Mouse (Mus musculus): ENCODE data around the gene Chd6. TPM values are rescaled to one million over a fixed set of nuclear protein-coding genes. Genes with fewer than 3 reads are reported as not detected.

The Chd6 gene
- total RNA-seq (2021) = 10 to 100 TPM; 12.0 to 15.4 TPM
- long read RNA-seq, experiment 1, partial matches to known transcripts = 1 of 8 reads
- long read RNA-seq, experiment 1, other reads (novel, unspliced or antisense) = 7 of 8 reads
- long read RNA-seq, experiment 2, partial matches to known transcripts = 0 of 4 reads
- long read RNA-seq, experiment 2, other reads (novel, unspliced or antisense) = 4 of 4 reads

DNA sequence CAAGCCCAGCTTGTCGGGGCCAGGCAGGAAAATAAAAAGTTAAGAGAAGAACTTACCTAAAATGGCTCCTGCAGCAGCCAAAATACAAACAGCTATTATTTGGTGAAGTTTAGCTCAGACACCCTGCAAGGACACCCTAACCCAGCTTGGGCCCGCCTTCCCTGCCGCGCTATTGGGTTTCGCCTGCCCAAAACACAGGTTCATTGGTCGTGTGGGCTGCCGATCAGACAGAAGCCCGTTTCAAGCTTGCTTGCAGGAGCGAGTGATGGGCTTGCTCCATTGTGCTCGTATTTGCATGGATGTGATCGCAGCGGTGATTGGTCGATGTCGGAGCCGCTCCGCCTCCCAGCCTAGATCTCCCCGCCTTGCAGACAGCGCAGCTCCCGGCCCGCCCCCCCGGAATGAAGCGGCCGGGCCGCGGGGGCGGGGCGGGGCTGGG lies at the start of gene Chd6:
Gene Chd6 (minus strand): TSS at position 143 of the 439 bp plus-strand sequence.
- peak; percentile 99 for DNase-seq (ENCODE audit: low spot score)

DNA sequence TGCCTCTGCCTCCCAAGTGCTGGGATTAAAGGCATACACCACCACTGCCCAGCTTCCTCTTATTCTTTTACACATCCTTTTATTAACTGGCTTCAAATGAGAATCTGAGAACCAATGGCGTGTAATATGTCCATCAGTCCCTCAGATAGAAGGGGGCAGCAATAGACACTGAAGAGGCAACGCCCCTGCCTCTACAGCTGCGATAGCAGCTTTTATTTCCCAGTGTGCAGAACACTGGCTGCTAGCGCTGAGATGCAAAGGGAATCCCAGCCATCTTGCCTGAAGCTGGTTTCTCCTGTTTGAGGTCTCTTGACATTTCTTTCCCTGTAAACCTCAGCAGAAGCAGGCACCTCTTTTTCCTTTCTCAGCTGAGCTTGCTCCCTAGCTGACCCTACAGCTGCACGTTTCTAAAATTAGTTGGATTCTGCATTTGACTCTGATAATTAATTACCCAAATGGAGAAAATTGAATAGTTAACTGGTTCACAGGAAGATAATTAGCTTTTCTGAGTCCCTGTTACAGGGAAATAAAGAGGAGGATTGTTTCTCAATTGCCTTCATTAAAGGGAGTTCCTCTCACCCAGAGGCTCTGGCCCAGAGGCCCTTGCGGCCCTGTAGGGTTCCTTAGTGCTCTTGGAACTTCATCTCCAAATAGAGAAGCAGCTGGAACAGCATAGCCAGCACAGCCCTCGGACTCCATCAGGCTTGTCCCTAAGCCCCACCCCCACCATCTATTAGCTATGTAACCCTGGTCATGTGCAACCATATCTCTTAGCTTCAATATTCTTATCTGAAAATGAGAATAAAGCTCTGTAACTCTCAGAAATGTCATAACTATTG lies 41.3 kb upstream of the Chd6 start:
- no peak for DNase-seq (ENCODE audit: low spot score)

DNA sequence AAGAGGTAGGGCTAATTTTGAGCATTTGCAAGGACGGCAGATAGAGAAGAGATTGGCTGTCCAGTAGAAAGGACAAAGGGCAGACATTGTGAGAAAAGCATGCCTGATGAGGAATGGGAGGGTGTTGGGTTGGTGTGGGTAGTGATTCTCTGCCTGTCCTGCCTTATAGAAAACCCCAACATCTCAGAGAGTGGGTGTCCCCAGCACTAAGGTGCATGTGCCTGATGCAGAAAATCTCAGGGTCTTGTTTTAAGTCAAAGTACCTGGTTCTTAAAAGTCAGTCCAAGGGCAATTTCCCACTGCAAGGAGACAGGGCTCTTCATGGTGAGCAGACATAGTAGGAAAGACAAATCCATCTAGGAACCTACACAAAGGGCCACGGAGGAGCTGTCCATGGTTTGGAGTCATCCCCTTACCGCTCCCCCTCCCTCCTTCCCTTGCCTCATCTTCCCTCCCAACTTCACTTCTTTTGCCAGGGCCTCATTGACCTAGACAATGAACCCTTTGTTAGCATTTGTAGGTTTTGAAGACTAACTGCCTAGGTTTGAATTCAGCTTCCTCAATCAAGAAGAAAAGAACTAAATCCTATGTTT lies 39.6 kb upstream of the Chd6 start:
- DNase-seq (ENCODE audit: low spot score) = no peak

DNA sequence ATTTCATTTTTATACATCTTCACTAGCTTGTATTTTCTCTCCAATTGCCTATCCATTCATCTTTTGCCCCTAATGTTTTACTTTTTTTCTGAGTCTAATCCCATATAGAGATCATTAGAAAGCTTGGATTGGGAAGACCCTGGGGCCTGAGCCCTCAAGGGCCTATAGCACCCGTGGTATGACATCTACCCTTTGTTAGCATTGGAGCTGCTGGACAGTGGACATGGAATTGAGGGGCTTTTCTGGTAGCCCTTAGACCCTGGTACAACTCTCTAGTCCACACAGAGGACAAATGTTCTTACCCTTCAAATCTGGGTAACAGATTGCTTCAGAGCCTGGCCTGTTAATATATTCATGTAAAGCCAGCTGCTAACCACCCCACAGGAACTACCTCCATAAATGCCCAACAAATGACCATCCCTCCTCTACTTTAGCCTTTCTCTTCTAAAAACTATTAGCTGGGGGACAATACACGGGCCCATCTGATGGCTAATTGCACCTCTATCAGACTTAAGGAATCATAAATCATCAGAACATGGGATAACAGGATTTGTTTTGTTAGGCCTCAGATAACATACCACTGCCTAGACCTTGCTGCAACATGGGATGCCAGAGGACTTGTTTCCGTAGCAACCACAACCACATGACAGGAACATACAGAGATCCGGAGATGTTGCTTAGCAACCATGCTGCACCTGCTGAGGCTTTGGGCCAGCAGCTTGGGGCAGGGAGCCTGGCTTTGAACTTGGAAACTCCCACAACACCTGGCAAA lies 39.0 kb upstream of the Chd6 start:
- no peak for DNase-seq (ENCODE audit: low spot score)

DNA sequence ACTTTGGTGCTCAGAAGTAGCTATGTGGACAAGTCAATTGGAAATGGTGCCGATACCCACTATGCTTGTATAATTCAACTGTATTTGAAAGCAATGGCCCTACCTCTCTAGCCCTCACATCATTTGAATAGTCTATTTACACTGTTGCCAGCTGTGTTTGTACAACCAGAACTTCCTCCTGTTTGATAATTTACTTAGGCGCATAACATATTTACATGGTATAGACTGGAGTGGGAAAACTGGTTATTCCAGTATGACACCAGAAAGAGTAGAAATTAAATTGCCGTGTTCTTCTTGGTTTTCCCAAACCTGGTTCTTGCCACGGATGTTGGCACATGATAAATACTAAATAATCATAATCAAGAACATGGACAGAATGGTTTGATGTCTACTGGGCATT lies 35.9 kb upstream of the Chd6 start:
- DNase-seq (ENCODE audit: low spot score) = no peak

DNA sequence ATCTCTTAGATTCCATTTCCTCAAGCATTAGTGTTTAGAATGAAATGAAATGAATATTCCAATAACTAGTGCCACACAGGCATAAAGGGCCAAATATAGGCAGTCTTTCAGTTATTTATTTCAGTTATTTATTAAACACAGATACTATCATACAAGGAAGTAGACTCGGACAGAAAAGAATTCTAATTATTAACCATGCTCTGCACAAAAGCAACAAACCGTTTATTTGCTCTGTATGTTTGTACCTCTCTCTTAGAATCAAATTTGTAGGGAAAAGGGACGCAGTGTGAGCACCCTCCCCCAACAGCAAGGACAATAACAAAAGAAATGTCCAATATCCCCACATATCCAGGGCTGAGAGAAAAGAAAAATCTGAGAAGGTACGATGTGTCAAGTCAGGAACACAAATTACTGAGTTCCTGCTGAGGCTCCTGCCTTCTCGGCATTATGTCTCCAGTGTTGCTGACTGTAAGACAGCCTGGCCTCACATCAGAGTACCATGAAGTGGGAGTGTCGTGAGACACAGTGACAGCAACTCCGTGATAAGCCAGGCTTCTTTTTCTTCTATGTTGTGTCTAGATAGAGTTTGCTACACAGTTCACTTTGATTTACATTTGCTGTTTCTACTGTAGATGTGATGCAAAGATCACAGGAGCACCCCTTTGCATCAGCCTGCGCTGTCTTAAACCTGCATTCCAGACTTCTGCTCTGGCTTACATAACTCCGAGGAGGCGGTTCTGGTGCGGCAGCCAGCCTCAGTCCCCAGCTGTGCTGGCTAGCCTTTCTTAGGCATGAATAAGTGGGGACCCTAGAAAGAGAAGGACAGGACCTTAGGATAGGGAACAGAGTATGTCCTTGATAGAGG lies 30.0 kb upstream of the Chd6 start:
- DNase-seq (ENCODE audit: low spot score) = no peak

DNA sequence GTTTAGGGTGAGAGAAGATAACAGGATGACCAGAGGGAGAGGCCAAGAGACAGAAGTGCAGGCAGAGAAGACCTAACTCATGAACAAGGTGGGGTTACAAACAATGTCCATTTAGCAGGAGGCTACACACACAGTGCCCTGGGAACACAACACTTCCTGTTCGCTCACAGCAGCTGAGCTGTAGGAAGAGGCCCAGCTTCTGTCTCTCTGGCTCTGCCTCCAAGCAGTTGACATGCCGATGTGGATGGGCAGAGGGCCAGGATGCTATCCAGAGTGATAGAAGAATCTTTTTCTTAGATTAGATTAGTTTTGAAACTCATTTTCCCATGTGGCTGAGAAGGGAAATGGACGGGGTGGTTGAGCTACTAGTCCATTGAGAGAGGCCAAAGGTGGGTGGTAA lies 28.1 kb upstream of the Chd6 start:
- no peak for DNase-seq (ENCODE audit: low spot score)

DNA sequence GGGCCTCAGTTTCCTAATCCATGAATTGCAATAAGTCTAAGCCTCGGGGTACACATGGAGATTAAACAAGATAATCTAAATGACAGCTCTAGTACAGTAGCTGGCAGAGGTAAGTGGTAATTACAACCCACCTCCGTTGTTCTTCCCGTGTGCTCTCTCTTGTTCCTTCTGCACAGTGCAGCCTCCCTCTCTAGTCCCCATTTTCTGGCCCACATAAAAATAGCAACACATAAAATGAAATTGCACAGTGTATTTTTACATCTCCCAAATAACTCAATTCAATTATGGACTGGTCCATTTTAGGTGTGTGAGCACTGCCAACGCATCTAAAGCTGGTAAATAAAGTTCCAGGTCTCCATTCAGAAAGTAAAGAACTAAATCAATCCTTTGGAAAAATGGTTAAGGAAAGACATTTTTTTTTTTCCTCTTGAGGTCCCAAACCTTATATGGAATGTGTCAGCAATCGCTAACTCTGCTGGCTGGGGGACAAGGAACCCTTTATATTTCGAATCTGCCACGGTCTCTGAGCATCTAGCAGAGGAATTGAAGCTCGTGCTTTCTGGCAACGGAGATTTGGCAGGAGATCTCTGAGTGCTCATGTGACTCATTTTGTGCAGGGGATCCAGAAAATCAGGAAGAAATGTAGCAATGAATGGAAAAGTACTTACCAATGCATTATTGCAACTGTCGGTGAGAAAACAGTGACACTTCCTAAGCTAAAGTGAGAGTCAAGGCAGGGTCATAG lies 19.7 kb upstream of the Chd6 start:
- no peak for DNase-seq (ENCODE audit: low spot score)

DNA sequence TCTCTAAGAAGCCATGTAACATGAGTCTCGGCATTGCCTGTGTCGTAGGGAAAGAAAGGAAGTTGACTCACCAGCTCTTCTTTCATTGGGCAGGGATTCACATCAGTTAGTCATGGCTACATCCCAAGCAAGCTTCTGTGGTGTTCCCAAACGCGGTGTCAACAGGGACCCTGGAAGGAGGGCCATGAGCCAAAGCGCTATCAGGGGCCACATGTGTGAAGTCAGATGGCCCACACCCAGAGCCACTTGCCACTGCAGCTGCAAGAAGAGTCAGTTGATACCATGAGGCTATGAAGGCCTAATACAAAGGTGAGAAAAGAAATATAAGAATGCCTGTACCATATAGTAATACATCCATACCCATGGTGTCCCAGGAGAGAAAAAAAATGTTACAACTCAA lies 3.1 kb upstream of the Chd6 start:
- no peak for DNase-seq (ENCODE audit: low spot score)

DNA sequence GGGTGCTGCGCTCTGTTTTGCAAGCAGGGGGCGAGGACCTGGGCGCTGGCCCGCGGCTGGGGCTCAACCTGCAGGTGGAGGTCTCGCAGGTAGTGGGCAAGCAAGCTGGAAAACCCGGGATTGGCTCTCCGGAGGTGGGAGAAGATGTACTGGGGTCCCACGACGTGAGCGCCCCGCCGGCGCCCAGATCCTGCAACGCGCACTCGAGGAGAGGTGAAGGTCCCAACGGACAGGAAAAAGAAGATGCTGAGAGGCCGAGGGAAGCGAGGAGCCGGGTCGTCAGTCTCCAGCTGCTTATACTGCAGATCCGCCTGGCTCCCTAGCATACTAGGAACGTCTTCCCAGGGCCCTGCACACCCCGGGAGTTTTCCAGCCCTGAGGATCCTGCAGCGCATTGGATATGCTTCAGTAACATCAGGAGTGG lies 535 bp upstream of the Chd6 start:
- no peak for DNase-seq (ENCODE audit: low spot score)

DNA sequence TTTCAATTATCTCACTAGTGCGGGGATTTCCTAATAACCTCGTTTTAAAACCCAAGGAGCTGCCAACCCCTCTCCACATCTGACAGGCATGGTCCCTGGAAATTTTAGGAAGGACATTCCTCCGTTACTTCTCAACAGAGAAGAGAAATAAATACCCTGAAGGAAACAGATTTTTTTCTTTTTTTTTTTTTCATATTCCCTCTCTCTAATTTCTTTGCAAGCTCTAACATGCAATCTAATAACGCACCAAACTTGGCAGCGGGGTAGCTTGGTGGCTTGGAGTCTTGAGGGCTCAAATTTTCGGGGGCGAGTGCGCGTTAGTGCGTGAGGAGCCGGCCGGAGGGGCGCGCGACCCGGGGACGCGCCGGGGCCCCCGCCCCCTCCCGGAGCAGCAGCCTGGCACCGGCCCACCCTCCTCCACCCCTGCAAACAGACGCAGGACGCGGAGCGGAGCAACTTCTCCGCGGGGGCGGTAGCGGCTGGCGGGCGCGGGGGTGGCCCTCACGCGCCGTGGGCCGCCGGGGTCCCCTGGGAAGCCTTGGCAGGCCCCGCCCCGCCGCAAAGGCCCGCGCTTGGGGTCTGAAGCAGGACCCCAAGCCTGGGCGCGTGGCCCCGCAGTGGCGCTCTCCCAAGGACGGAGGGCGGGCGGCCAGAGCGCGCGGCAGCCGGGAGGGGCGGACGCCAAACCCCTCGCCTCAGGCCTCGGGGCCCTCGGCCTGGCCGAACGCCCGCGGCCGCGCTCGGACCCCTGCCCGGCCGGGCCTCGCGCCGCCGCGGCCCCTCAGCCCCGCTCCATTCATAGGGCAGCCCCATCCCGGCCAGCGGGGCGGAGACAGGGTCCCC lies 569 bp downstream of the Chd6 start:
- peak; percentile 24 for DNase-seq (ENCODE audit: low spot score)

DNA sequence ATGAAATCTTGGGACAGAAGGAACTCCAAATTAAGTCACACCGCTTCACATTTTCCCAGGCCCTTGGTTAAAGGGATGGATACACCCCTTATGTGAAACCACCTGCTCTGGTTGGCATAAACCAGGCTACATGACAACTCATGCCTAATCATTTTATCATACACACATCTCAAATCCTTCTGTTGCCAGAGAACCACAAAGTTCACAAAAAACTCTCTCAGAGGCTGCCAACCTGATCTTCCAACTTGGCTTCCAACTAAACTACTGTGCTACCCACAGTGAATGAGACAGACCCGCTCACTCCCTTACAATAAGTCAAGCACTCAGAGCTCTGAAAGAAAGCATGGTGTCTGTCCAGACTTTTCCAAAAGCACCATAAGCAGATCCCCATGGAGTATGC lies 1.6 kb downstream of the Chd6 start:
- no peak for DNase-seq (ENCODE audit: low spot score)

DNA sequence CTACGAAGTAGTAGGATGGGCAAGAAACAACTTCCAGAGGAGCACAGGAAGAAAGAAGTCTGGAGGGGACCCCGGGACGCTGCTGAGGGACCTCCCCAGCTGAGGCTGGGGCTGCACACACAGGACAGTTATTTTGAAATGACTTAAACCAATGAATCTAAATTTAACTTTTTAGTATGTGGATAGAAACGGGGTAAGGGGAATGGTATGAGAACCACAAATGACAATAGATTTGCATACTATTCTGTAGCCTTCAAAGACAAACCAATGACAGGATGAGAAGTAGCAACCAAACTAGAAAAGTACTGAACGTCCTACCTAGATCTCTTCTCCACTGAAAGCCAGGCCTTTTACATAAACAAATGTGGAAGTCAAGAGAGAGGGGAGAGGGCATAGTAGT lies 5.1 kb downstream of the Chd6 start:
- DNase-seq (ENCODE audit: low spot score) = no peak

DNA sequence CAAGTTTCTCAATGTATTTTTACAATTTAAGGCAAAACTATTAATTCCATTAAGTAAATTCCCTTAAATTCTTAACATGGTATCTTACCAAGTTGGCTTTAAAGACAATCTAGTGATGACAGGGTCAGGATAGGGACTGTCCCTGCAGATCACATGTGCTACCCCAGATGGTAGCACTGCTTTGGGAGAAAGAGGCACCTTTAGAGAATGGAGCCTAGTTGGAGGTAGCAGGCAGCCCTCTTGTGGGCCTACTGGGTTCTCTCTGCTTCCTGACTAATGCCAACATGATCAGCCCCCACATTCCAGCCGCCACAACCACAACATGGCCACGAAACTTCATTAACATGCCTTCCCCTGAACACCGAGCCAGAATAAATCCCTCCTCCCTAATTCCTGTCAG lies 6.8 kb downstream of the Chd6 start:
- DNase-seq (ENCODE audit: low spot score) = no peak

DNA sequence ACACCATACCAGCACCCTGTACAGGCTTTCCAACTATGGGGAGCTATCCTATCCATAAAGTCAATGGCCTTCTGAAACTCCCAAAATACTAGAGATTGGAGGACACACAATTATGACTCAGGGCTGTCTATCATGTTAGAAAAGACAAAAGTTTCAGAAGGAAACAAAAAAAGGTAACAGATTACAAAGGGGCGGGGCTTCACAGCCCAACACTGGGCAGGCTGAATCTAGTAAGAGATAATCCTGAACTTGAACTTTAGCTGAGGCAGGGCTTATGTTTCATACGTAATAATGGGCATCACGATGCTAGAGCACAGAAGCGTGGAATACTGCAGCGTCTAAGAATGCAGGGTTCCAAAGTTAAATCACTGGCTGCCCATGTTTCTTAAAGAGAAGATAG lies 11.1 kb downstream of the Chd6 start:
- no peak for DNase-seq (ENCODE audit: low spot score)

DNA sequence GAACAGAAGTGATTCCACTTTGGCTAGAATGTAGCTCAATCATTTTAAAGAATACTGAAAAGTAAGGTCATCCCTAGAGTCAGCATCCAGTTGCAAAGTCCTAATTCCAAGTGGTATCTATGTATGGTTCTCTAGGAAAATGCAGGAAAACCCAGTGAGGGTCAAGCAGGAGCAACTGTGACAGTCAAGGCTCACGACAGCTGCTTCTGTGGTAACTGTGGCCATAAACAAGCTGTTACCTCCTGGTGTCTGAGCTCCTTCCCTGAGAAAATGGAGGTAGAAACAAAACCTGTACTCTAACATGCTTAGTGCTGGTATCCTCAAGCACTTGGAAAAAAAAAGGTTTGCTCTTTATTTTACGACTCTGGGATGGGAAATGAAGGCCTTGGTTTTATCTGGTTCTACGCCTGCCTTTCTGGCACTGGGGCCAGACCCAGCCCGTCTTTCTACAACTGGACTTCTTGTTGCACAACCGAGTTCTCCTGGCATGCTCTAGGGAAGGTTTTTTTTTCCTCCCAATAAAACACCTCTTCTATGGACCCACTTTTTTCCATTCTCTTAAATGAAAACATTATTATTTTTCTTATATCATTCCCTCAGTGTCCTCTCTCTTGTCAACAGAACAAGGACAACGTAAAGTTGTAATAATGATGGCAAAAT lies 18.0 kb downstream of the Chd6 start:
- peak; percentile 30 for DNase-seq (ENCODE audit: low spot score)

DNA sequence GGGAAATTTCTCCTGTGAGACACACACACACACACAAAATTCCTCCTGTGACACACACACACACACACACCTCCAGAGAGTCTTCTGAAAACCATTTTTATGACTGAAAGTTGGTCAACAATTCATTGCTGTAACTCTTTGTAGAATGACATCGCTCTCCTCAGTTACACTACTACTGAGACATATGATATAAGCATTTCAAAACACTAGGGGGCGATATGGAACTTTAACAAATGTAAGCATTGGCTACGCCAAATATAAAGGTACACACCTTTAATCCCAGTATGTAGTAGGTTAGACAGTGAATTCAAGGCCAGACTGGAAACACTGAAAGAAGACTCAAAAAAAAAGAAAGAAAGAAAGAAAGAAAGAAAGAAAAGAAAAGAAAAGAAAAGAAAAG lies 18.7 kb downstream of the Chd6 start:
- DNase-seq (ENCODE audit: low spot score) = peak; percentile 11

DNA sequence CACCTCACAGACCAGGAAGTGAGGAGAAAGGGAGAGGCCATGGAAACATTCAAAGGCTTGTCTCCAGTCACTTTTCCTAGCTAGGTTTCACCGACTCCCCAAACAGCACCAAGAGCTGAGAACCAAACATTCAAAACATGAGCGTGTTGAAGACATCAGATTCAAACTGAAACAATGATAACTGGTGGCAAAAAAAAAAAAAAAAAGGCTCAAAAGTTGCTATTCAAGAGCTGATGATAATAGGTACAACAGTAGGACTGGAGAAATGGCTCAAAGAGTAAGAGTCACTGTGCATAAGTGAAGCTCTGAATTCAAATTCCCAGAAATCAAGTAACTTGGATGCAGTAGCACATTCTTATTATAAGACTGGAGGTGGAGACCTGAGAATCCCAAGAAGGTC lies 30.3 kb downstream of the Chd6 start:
- no peak for DNase-seq (ENCODE audit: low spot score)

DNA sequence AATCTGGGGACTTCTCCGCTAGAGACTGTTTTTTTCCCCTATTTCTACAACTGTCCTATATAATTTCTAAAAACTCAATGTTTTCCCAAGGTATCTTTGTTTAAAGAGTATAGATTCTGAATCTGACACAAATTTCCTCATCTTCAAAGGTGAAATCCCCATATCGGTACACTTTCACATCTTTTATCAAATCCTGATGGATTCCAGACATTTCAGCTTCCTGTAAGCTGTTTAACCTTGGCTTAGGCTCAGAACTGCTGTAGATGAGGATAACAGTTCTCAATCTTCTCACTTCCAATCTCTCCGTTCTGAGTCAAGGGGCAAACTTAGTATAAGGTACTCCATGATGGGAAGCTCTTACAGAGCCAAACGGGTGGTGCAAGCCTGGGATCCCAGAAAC lies 32.6 kb downstream of the Chd6 start:
- no peak for DNase-seq (ENCODE audit: low spot score)

All from gastrocnemius, adult 18-20 months (tissue).